Comparison of ENCODE assay signal across 8 mouse cellular contexts in the genomic region with DNA sequence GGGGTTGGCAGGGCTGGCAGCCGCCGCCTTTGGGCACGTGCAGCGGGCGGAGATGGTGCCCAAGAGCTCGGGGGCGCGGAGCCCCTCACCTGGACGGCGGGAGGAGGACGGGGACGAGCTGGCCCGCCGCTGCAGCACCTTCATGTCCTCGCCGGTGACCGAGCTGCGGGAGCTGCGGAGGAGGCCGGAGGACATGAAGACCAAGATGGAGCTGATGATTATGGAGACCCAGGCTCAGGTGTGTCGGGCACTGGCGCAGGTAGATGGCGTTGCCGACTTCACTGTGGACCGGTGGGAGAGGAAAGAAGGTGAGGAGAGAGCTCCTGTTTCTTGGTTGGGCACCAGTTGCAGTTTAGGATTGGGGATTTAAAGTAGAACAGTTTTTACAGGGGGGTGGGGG. TPM values are rescaled to one million over a fixed set of nuclear protein-coding genes. Genes with fewer than 3 reads are reported as not detected.
DNase-seq lines count a peak whose midpoint lies in the region; ATAC-seq and TF ChIP-seq lines count a peak whose summit lies in the region.

No protein-coding gene starts in this region.

- WGBS in heart, embryonic 16.5 days: under 1% methylated on average over 25 of the region's 25 CpGs
- 0% methylated on average over 24 of the region's 25 CpGs for WGBS in hindbrain, embryonic 15.5 days
- 0% methylated on average over 23 of the region's 25 CpGs for WGBS in lung, postnatal 0 days

- peak; percentile 1; the same call in 1 of the 2 replicates for ATAC-seq in heart, embryonic 16.5 days (replicated peaks; ENCODE audit: extremely low read depth, insufficient read depth, low FRiP score)
- peak; percentile 57 for ATAC-seq in hindbrain, embryonic 15.5 days (ENCODE audit: low FRiP score, low read depth)
- peak; percentile 48 for ATAC-seq in lung, postnatal 0 days
- ATAC-seq in erythroid progenitor cell, adult 5-6 weeks (replicated peaks; ENCODE audit: low FRiP score, poor library complexity, severe bottlenecking): no peak

- no peak for TF ChIP-seq EP300 in lung, postnatal 0 days (IDR thresholded peaks at IDR 0.05)

- H3K9me3 ChIP-seq in heart, embryonic 16.5 days (replicated peaks; ENCODE audit: control insufficient read depth, low read length): no peaks in the 10 kb centered on the region
- no peaks in the 10 kb centered on the region for H3K9me3 ChIP-seq in hindbrain, embryonic 15.5 days
- no peaks in the 10 kb centered on the region for H3K9me3 ChIP-seq in lung, postnatal 0 days (ENCODE audit: low read length)

- peak overlapping the region; percentile 93 for H3K9ac ChIP-seq in heart, embryonic 16.5 days (ENCODE audit: low read length)
- peak overlapping the region; percentile 82 for H3K9ac ChIP-seq in hindbrain, embryonic 15.5 days
- peak overlapping the region; percentile 54 for H3K9ac ChIP-seq in lung, postnatal 0 days (replicated peaks; ENCODE audit: low read depth)

- peak overlapping the region; percentile 92 for H3K4me2 ChIP-seq in heart, embryonic 16.5 days (ENCODE audit: low read depth, low read length)
- H3K4me2 ChIP-seq in hindbrain, embryonic 15.5 days: peak overlapping the region; percentile 85
- H3K4me2 ChIP-seq in lung, postnatal 0 days (replicated peaks; ENCODE audit: low read depth, low read length): peak overlapping the region; percentile 95

- peak overlapping the region; percentile 83 for H3K4me3 ChIP-seq in heart, embryonic 16.5 days (ENCODE audit: low read length)
- H3K4me3 ChIP-seq in hindbrain, embryonic 15.5 days: peak overlapping the region; percentile 84
- peak overlapping the region; percentile 65 for H3K4me3 ChIP-seq in lung, postnatal 0 days (ENCODE audit: low read depth, low read length)

- peaks cover 22% of the 10 kb centered on the region for H3K36me3 ChIP-seq in heart, embryonic 16.5 days (ENCODE audit: control insufficient read depth, insufficient read depth)
- peaks cover 18% of the 10 kb centered on the region for H3K36me3 ChIP-seq in hindbrain, embryonic 15.5 days
- H3K36me3 ChIP-seq in lung, postnatal 0 days (ENCODE audit: insufficient read depth, low read length): 0 out of 2 replicates have a peak, but pooled peaks cover 6% of the 10 kb centered on the region

- peaks cover 20% of the 10 kb centered on the region for H3K4me1 ChIP-seq in heart, embryonic 16.5 days (ENCODE audit: control insufficient read depth, insufficient read depth, low read length)
- H3K4me1 ChIP-seq in hindbrain, embryonic 15.5 days (replicated peaks): peaks cover 14% of the 10 kb centered on the region
- H3K4me1 ChIP-seq in lung, postnatal 0 days (ENCODE audit: insufficient read depth, low read depth, low read length): peaks cover 3% of the 10 kb centered on the region; the same call in 1 of the 2 replicates

- H3K27me3 ChIP-seq in heart, embryonic 16.5 days (ENCODE audit: control insufficient read depth, insufficient read depth, low read length): no peaks in the 10 kb centered on the region
- H3K27me3 ChIP-seq in hindbrain, embryonic 15.5 days: no peaks in the 10 kb centered on the region
- no peaks in the 10 kb centered on the region for H3K27me3 ChIP-seq in lung, postnatal 0 days (replicated peaks; ENCODE audit: insufficient read depth, low read length)

- TF ChIP-seq CTCF in lung, postnatal 0 days (IDR thresholded peaks at IDR 0.05): peak; percentile 37; the same call in 1 of the 2 replicates

- H3K27ac ChIP-seq in heart, embryonic 16.5 days (ENCODE audit: low read length): peak overlapping the region; percentile 93
- H3K27ac ChIP-seq in hindbrain, embryonic 15.5 days (replicated peaks): peak overlapping the region; percentile 89
- H3K27ac ChIP-seq in lung, postnatal 0 days (ENCODE audit: low read length): peak overlapping the region; percentile 62

- DNase-seq in heart, adult 18-20 months: no peak
- DNase-seq in R1 (ENCODE audit: low read depth, low spot score): peak; percentile 36
- peak; percentile 36 for DNase-seq in lung, postnatal 0 days (ENCODE audit: low spot score)
- no peak for DNase-seq in cerebellum, adult 11 months
- no peak for DNase-seq in frontal cortex, postnatal 25 days (ENCODE audit: low spot score in 2 of 2)

RNA-seq across cellular contexts. Expression of gene Cpox, which starts 0.6 kb away (rescaled TPM):
- 33.3 and 37.1 TPM in 2 replicates for polyA plus RNA-seq in heart, embryonic 16.5 days (2015; fragmentation: Nextera tagmentation; extraction: Ambion mirVana)
- 10 to 100 TPM; 36.5 to 37.9 TPM for total RNA-seq in heart, adult 18-20 months (2021)
- polyA plus RNA-seq in hindbrain, embryonic 15.5 days (2015; fragmentation: Nextera tagmentation; extraction: Ambion mirVana): 17.4 and 17.9 TPM in 2 replicates
- 13.4 and 14.2 TPM in 2 replicates for polyA plus RNA-seq in lung, postnatal 0 days (2015; fragmentation: Nextera tagmentation; extraction: Ambion mirVana)
- 1,198 and 1,327 TPM in 2 replicates for total RNA-seq in erythroid progenitor cell, adult 5-6 weeks (2015; ENCODE audit: low replicate concordance)
- total RNA-seq in erythroid progenitor cell, adult 5-6 weeks (2017; ENCODE audit: low replicate concordance): 966 and 1,012 TPM in 2 replicates

RNA-seq across cellular contexts. Expression of gene E330017A01Rik, which starts 32.1 kb away (rescaled TPM):
- polyA plus RNA-seq in heart, embryonic 16.5 days (2015; fragmentation: Nextera tagmentation; extraction: Ambion mirVana): not detected in 2 replicates
- total RNA-seq in heart, adult 18-20 months (2021): not detected
- polyA plus RNA-seq in hindbrain, embryonic 15.5 days (2015; fragmentation: Nextera tagmentation; extraction: Ambion mirVana): 0.13 TPM in 1 of 2 replicates, not detected in the other
- polyA plus RNA-seq in lung, postnatal 0 days (2015; fragmentation: Nextera tagmentation; extraction: Ambion mirVana): not detected in 2 replicates
- not detected in 2 replicates for total RNA-seq in erythroid progenitor cell, adult 5-6 weeks (2015; ENCODE audit: low replicate concordance)
- total RNA-seq in erythroid progenitor cell, adult 5-6 weeks (2017; ENCODE audit: low replicate concordance): not detected in 2 replicates

RNA-seq across cellular contexts. Expression of gene Gpr15, which starts 48.2 kb away (rescaled TPM):
- 0.24 and 1.00 TPM in 2 replicates for polyA plus RNA-seq in heart, embryonic 16.5 days (2015; fragmentation: Nextera tagmentation; extraction: Ambion mirVana)
- not detected for total RNA-seq in heart, adult 18-20 months (2021)
- polyA plus RNA-seq in hindbrain, embryonic 15.5 days (2015; fragmentation: Nextera tagmentation; extraction: Ambion mirVana): 0.13 TPM in 1 of 2 replicates, not detected in the other
- polyA plus RNA-seq in lung, postnatal 0 days (2015; fragmentation: Nextera tagmentation; extraction: Ambion mirVana): 0.08 and 0.18 TPM in 2 replicates
- 1.1 TPM in 1 of 2 replicates, not detected in the other for total RNA-seq in erythroid progenitor cell, adult 5-6 weeks (2015; ENCODE audit: low replicate concordance)
- total RNA-seq in erythroid progenitor cell, adult 5-6 weeks (2017; ENCODE audit: low replicate concordance): not detected in 2 replicates

RNA-seq across cellular contexts. Expression of gene Gm813, which starts 53.9 kb away (rescaled TPM):
- not detected in 2 replicates for polyA plus RNA-seq in heart, embryonic 16.5 days (2015; fragmentation: Nextera tagmentation; extraction: Ambion mirVana)
- not detected for total RNA-seq in heart, adult 18-20 months (2021)
- not detected in 2 replicates for polyA plus RNA-seq in hindbrain, embryonic 15.5 days (2015; fragmentation: Nextera tagmentation; extraction: Ambion mirVana)
- polyA plus RNA-seq in lung, postnatal 0 days (2015; fragmentation: Nextera tagmentation; extraction: Ambion mirVana): not detected in 2 replicates
- not detected in 2 replicates for total RNA-seq in erythroid progenitor cell, adult 5-6 weeks (2015; ENCODE audit: low replicate concordance)
- total RNA-seq in erythroid progenitor cell, adult 5-6 weeks (2017; ENCODE audit: low replicate concordance): not detected in 2 replicates

RNA-seq across cellular contexts. Expression of gene Cldnd1, which starts 57.1 kb away (rescaled TPM):
- 101 and 112 TPM in 2 replicates for polyA plus RNA-seq in heart, embryonic 16.5 days (2015; fragmentation: Nextera tagmentation; extraction: Ambion mirVana)
- 10 to 100 TPM; 48.7 to 51.0 TPM for total RNA-seq in heart, adult 18-20 months (2021)
- 132 and 148 TPM in 2 replicates for polyA plus RNA-seq in hindbrain, embryonic 15.5 days (2015; fragmentation: Nextera tagmentation; extraction: Ambion mirVana)
- polyA plus RNA-seq in lung, postnatal 0 days (2015; fragmentation: Nextera tagmentation; extraction: Ambion mirVana): 80.4 and 81.8 TPM in 2 replicates
- 27.2 and 30.6 TPM in 2 replicates for total RNA-seq in erythroid progenitor cell, adult 5-6 weeks (2015; ENCODE audit: low replicate concordance)
- 15.5 and 16.9 TPM in 2 replicates for total RNA-seq in erythroid progenitor cell, adult 5-6 weeks (2017; ENCODE audit: low replicate concordance)

Comparison
In these comparisons a context has a peak if more than half of its experiments do, and no peak if none do; other contexts are left out.
1. DNase-seq: peak in R1 (single experiment) and lung, postnatal 0 days (single experiment); none in heart, adult 18-20 months (0 of 2), cerebellum, adult 11 months (single experiment) and frontal cortex, postnatal 25 days (0 of 2).
2. Peak in every context shown above with its lines, with median percentiles within 50 percentile points of each other: H3K27ac ChIP-seq, H3K4me2 ChIP-seq, H3K4me3 ChIP-seq and H3K9ac ChIP-seq.